Mouse (Mus musculus): ENCODE results near the gene Cdc42ep3. TPM values are rescaled to one million over a fixed set of nuclear protein-coding genes. Genes with fewer than 3 reads are reported as not detected.

The Cdc42ep3 gene
- total RNA-seq, 2 experiments from 2014 or later, result 37.1 to 64.5 TPM

GRCm38 (mm10) chr17:79345001-79345709 lies 9.7 kb downstream of the Cdc42ep3 start:
- no peak for ATAC-seq (replicated peaks; ENCODE audit: poor library complexity)

- ATAC-seq (replicated peaks; ENCODE audit: poor library complexity), result peak; percentile 25; the same call in 1 of the 2 replicates
Measured at GRCm38 (mm10) chr17:79343334-79343946, 11.5 kb downstream of the Cdc42ep3 start.

GRCm38 (mm10) chr17:79342639-79343333 lies 12.1 kb downstream of the Cdc42ep3 start:
- no peak for ATAC-seq (replicated peaks; ENCODE audit: poor library complexity)

GRCm38 (mm10) chr17:79341946-79342470 lies 12.9 kb downstream of the Cdc42ep3 start:
- peak; percentile 29 for ATAC-seq (replicated peaks; ENCODE audit: poor library complexity)

GRCm38 (mm10) chr17:79337494-79337893 lies 17.4 kb downstream of the Cdc42ep3 start:
- no peak for ATAC-seq (replicated peaks; ENCODE audit: poor library complexity)

- ATAC-seq (replicated peaks; ENCODE audit: poor library complexity), result no peak
Measured at GRCm38 (mm10) chr17:79334701-79335100, 20.2 kb downstream of the Cdc42ep3 start.

GRCm38 (mm10) chr17:79333650-79334049 lies 21.2 kb downstream of the Cdc42ep3 start:
- ATAC-seq (replicated peaks; ENCODE audit: poor library complexity), result no peak

GRCm38 (mm10) chr17:79332864-79333263 lies 22.0 kb downstream of the Cdc42ep3 start:
- peak; percentile 92 for ATAC-seq (replicated peaks; ENCODE audit: poor library complexity)

- ATAC-seq (replicated peaks; ENCODE audit: poor library complexity), result no peak
Measured at GRCm38 (mm10) chr17:79330397-79330796, 24.5 kb downstream of the Cdc42ep3 start.

- ATAC-seq (replicated peaks; ENCODE audit: poor library complexity), result no peak
Measured at GRCm38 (mm10) chr17:79326868-79327376, 28.0 kb downstream of the Cdc42ep3 start.

- no peak for ATAC-seq (replicated peaks; ENCODE audit: poor library complexity)
Measured at GRCm38 (mm10) chr17:79317085-79317751, 37.7 kb downstream of the Cdc42ep3 start.

- ATAC-seq (replicated peaks; ENCODE audit: poor library complexity), result no peak
Measured at GRCm38 (mm10) chr17:79315415-79316094, 39.3 kb downstream of the Cdc42ep3 start.

- ATAC-seq (replicated peaks; ENCODE audit: poor library complexity), result no peak
Measured at GRCm38 (mm10) chr17:79310465-79310864, 44.4 kb downstream of the Cdc42ep3 start.

GRCm38 (mm10) chr17:79309506-79309905 lies 45.4 kb downstream of the Cdc42ep3 start:
- ATAC-seq (replicated peaks; ENCODE audit: poor library complexity), result no peak

- ATAC-seq (replicated peaks; ENCODE audit: poor library complexity), result no peak
Measured at GRCm38 (mm10) chr17:79305644-79306043, 49.2 kb downstream of the Cdc42ep3 start.

GRCm38 (mm10) chr17:79303744-79304497 lies 51.0 kb downstream of the Cdc42ep3 start:
- ATAC-seq (replicated peaks; ENCODE audit: poor library complexity), result peak; percentile 73

- ATAC-seq (replicated peaks; ENCODE audit: poor library complexity), result peak; percentile 72
Measured at GRCm38 (mm10) chr17:79303238-79303637, 51.7 kb downstream of the Cdc42ep3 start.

- no peak for ATAC-seq (replicated peaks; ENCODE audit: poor library complexity)
Measured at GRCm38 (mm10) chr17:79299925-79300324, 55.0 kb downstream of the Cdc42ep3 start.

- peak; percentile 73 for ATAC-seq (replicated peaks; ENCODE audit: poor library complexity)
Measured at GRCm38 (mm10) chr17:79298968-79299367, 55.9 kb downstream of the Cdc42ep3 start.

Data from megakaryocyte progenitor cell, adult 5-6 weeks (primary cell).